Mouse (Mus musculus) CH12F3 (cell line): ENCODE results near the gene Idh2.
"Not testable (repeated sequence)": the region's sequence is repeated elsewhere in the genome, so short reads cannot be mapped to it uniquely, and the experiment has no call there.

Experiments
- in situ Hi-C: fragments of 300-500 bp; cut with MboI; formaldehyde crosslinking; loops from 2 replicates; pipeline ENCODE4 v1.14.3; 2020; ENCODE audit warnings: low sequenced_read_pairs

Idh2 gene

DNA sequence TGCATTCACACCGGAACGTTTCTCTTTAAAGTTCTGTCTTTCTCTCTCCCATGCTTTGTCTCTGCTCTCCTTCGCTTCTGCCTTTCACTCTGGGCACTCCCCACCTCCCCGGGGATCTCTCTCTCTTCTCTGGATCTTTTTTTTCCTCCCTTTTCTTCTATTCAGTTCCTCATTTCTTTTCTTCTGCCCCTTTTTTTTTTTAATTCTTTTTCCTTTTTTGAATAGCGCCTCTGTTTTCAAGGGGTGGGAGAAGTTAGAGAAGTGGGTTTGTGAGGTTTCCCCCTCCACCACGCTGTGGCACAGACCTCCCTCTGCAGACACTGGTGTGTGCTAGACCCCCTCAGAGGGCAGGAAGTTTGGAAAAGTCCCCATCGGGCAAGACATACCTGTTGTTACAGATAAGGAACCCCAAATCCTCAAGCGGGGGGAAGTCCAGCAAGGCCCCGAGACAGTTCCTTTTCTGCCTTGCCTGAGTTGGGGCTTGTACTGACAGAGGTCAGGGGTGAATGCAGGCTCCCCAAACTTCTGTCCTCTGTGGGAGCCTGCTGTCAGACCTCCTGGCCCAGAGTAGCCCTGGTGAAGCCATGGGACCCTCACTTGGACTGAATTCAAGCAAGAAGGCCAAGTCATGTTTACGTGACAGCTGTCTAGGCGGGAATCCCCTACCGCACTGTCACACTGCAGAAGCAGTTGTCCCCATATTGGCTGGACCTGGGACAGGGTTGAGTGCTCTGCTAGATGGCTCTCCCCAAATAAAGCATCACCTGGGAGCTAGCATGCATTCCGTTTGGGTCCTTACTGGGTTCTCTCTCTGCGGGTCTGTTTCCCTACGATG lies 51.1 kb downstream of the Idh2 start:
- in situ Hi-C loops: no loop called here

- in situ Hi-C loops: no loop called here
Measured at GRCm38 (mm10) chr7:80063244-80063643, 51.9 kb downstream of the Idh2 start.

DNA sequence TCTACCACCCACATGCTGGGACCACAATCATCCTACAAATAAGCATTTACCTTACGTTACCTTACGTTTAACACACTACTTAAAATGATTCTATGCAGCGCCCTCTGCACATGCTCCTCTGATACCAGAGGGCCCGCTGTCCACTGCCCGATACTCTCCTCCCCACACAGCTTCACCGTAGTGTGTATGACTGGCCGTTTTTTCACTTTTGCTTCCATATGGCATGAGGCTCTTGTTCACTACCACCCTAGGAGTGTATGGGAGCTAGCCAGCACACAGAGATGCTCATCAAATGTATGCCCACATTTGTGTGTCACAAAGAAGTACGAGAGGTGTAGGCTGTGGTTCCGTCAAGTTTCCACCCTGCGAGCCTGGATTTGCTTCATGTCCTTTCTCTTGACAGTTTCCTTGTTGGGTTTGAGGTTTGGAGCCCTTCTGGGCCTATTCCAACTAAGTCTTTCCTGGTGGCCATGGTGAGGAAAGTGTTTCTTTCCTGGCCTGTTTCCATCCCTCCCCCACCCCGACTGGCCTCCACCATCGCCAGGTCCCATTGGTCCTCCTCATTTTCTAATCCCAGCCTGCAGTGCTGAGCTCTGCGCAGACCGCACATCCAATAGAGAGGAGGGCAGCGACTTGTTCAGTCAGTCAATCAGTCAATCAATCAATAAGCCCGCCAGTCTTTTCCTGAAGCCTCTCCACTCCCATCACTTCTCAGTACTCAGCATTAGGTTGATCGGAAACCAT lies 52.9 kb downstream of the Idh2 start:
- in situ Hi-C loops: no loop called here

DNA sequence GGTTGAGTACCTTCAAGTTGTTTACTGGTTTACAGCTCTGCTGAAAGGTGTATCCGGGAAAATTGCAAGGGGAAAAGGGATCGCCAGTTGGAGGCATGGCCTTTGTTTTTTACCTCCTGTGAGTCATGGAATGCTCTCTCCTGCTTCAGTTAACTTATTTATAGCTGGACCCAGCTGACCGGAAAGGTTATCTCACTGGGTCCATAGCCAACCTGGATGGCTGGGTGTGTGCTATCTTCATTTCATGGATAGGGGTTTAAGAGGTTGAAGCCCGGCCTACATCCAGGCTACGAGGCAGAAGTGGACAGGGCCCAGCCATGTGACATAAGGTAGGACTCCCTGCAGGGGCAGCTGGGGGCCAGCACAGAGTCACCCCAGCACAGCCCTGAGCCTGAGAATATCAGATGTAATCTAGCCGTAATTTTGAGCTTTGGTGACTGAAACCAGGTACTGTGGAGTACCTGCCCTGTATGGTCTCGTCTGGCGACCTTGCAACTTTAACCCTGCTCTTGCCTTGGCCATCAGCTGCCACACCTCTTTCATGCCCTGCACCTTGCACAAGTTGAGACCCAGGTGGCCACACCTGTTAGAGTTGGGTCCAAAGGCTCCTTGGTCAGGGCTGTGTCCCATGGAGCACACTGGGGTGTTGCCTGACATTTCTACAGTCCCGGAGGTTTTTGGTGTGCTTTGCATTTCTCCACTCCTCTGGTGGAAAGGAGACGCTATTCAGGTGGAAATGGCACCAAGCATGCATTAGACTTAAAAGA lies 55.0 kb downstream of the Idh2 start:
- in situ Hi-C loops: no loop called here

DNA sequence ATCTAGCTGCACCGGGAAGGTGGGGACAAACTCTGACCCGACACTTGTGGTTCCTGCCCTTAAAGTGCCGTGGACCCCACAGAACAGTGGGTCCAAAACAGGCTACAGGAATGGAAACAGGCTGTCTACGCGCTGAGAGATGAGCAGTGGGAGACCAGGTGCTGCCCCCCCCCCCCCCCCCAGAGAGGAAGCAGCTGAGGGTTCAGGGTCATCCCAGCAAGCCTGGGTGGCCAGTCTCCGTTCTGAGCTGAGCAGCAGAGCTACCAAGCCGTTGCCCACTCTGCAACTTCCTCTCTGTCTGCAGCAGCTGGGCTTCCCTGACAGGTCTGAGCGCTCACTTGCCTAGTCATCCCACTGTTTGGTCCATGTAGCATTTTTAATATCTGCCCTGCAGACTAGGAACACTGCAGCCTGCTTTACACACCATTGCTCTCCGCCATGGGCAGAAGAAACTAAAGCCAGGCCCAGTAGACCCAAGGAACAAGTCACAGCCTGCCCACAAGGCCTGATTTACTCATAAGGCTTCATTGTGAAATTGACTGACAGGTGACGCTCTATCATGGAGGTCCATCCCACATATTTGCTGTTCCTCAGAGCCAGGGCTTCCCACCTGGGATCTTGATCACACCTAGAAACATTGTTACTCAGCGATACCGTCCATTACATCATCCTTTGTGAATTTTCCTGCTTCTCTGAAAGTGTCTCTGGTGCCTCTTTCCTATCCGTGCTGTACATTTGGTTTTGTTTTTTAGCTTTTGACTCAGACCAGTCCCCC lies 55.9 kb downstream of the Idh2 start:
- in situ Hi-C loops: no loop called here

GRCm38 (mm10) chr7:80058405-80059063 lies 56.7 kb downstream of the Idh2 start:
- in situ Hi-C loops: no loop called here

GRCm38 (mm10) chr7:80057781-80058180 lies 57.4 kb downstream of the Idh2 start:
- in situ Hi-C loops: no loop called here

DNA sequence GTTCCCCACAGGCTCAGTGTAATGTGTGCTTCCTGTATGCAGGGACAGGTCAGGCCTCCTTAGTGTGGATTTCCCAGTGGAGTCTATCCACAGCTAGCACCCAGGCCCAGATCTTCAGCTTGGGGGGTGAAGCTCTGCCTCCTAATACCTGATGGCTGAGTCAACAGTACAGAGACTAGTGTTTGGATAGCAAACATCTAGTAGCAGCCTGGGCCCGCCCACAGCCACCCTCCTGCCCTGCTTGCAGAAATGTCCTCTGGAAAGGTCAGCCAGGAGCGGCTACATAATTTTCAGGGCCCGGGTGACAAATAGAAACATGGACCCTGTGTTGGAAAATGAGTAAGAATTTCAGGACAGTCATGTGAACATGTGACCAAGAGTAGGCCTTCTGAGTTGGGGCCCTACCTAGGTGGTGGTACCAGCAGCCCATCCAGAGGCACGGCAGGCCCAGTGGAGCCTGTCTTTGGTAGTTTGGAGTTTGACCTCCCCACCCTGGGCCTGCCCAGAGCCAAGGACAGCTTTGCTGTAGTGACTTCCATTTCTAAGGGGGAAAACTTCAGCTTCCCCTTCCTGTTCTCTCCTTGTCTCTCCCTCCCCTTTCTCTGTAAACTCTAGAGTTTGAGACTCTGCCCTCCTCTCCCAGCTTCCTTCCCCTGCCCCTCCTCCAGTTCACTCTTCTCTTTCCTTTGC lies 58.0 kb downstream of the Idh2 start:
- in situ Hi-C loops: no loop called here

- in situ Hi-C loops: no loop called here
Measured at GRCm38 (mm10) chr7:80055781-80056180, 59.4 kb downstream of the Idh2 start.

DNA sequence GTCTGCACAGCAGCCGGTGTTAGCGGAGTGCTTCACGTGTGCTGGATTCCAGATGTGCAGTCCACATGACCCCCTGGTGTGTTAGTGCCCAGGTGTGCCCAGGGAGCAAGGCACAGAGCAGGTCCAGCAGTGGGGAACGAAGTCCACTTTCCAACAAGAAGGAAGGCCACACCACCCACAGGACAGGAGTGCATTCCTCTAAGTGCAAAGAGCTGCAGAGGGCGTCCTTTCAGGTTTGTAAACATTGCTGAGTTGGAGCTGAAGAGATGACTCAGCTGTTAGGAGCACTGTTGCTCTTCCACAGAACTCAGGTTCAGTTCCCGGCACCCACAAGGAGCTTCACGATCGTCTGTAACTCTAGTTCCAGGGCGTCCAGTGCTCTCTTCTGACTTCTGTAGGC lies 62.0 kb downstream of the Idh2 start:
- in situ Hi-C loops: no loop called here

DNA sequence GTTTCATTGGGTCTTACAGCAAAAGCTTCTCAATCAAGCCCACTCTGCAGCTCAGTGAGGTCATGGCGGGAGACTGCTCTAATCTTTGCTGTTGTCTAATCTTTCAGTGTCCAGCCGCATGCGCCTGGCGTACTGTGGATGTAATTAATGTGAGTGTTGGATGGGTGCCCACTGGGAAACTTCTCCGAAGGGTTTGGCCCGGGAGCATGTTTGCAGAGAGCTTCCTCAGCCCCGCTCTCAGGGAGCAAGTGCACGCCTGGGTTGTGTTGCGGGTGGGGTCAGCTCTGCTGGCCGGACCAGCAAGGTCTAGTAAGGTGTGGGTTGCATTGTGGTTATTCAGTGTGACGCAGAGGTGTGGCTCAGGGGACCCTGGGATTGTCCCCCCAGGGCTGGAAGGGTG lies 62.9 kb downstream of the Idh2 start:
- in situ Hi-C loops: no loop called here

DNA sequence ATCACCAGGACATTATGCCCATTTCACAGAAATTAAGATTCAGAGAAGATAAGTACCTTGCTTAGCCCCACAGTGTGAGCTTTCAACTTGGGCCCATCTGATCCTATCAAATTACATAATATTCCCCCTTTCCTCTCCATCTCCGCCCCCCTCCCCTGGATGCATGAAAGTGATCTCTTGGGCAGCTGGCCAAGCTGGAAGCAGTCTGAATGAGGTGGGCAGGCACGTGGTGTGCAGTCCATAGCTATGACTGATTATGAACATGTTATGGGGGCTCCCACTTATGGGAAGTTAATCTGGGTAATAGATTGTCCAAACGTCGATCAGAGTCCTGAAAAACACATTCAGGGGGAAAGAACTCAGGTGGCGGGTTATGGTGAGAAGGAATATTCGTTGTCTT lies 63.4 kb downstream of the Idh2 start:
- in situ Hi-C loops: no loop called here

- in situ Hi-C loops: not testable (repeated sequence)
Measured at GRCm38 (mm10) chr7:80050382-80050781, 64.8 kb downstream of the Idh2 start.

- in situ Hi-C loops: no loop called here
Measured at GRCm38 (mm10) chr7:80049746-80050145, 65.4 kb downstream of the Idh2 start.

DNA sequence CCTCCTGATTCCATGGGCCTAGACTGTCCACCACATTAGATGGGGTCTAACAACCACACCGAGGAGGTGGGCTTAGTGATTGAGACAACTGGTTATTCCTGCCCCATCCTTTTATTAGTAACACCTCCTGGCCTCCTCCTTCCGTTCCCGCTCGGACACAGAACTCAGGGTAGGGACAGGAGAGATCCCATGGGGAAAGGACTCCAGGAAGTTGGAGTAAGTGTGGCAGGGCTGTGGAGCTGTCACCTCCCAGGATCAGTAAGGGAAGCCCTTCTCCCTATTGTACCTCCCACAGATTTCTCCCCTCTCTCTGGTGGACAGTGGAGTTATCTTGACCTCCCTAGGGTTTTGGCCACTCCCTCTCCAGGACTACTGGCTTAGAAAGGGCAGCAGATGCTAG lies 68.2 kb downstream of the Idh2 start:
- in situ Hi-C loops: no loop called here
